Mouse (Mus musculus) forebrain, embryonic 13.5 days (tissue): ENCODE data around the gene Gapdh. TPM values are rescaled to one million over a fixed set of nuclear protein-coding genes. Genes with fewer than 3 reads are reported as not detected.
A peak's percentile ranks its signal among the peaks of the same experiment; 100 is the strongest.

Experiments
- ATAC-seq: fragments of 200-750 bp; cut with Nextera tagmentation; 2 replicates; pipeline ENCODE4 v1.8.0; 2017
- H3K27ac ChIP-seq: fragments of 300-500 bp; sonication (generic); 2 replicates; pipeline ENCODE4 v1.5.1; 2015; ENCODE audit warnings: inconsistent platforms, mild to moderate bottlenecking, moderate library complexity
- H3K27me3 ChIP-seq: fragments of 300-500 bp; sonication (generic); 2 replicates; pipeline ENCODE4 v1.6.1; 2015; ENCODE audit warnings: mild to moderate bottlenecking, inconsistent platforms
- H3K36me3 ChIP-seq: fragments of 300-500 bp; sonication (generic); 2 replicates; pipeline ENCODE4 v1.6.1; 2015; ENCODE audit warnings: mild to moderate bottlenecking, inconsistent platforms; ENCODE audit not compliant: poor library complexity, severe bottlenecking
- H3K4me1 ChIP-seq: fragments of 300-500 bp; sonication (generic); 2 replicates; pipeline ENCODE4 v1.6.1; 2015; ENCODE audit warnings: inconsistent platforms
- H3K4me2 ChIP-seq: fragments of 300-500 bp; sonication (generic); 2 replicates; pipeline ENCODE4 v1.6.1; 2015; ENCODE audit warnings: inconsistent platforms, mild to moderate bottlenecking, moderate library complexity
- H3K4me3 ChIP-seq: fragments of 300-500 bp; sonication (generic); 2 replicates; pipeline ENCODE4 v1.5.1; 2015; ENCODE audit warnings: mild to moderate bottlenecking, inconsistent platforms
- H3K9ac ChIP-seq: fragments of 300-500 bp; sonication (generic); 2 replicates; pipeline ENCODE4 v1.6.1; 2015; ENCODE audit warnings: mild to moderate bottlenecking, inconsistent platforms
- H3K9me3 ChIP-seq: fragments of 300-500 bp; sonication (generic); replicated peaks from 2 replicates; pipeline ENCODE4 v1.6.1; 2016; ENCODE audit warnings: inconsistent platforms
- WGBS: fragments of 180-500 bp; shearing (Covaris S2); methylation state at CpG from one replicate; pipeline ENCODE4 v1.1.7; 2015; 5-methylcytosine and 5-hydroxymethylcytosine counted together
- microRNA-seq: library from miRNA; unstranded; fragments of <30 nt; microRNA quantifications from one replicate; pipeline ENCODE4, GENCODE M21; 2016
- polyA plus RNA-seq: library from polyadenylated mRNA; unstranded; fragments of >200 nt; fragmentation: Nextera tagmentation; extraction: Ambion mirVana; gene quantifications from 2 replicates; pipeline ENCODE4 v1.2.1, GENCODE M21; 2015

The Gapdh gene
- polyA plus RNA-seq, 1 experiment from 2014 or later: 2,008 TPM

GRCm38 (mm10) chr6:125119387-125119786 is 46.9 kb downstream of the Gapdh start:
- WGBS: 94% methylated on average over 8 of the region's 8 CpGs

GRCm38 (mm10) chr6:125112553-125112952 is 53.7 kb downstream of the Gapdh start:
- Histone ChIP-seq H3K4me3 (no peak overlapping the region), H3K4me2 (no peak overlapping the region), H3K4me1 (no peaks in the 10 kb centered on the region), H3K9me3 (no peaks in the 10 kb centered on the region), H3K36me3 (peaks cover 98% of the 10 kb centered on the region), H3K27me3 (no peaks in the 10 kb centered on the region), H3K9ac (no peak overlapping the region), H3K27ac (no peak overlapping the region)
- no peak for ATAC-seq
- 95% methylated on average over 11 of the region's 11 CpGs for WGBS

More at GRCm38 (mm10) chr6:125119387-125119786, 46.9 kb downstream of the Gapdh start:
- Histone ChIP-seq H3K9ac (no peak overlapping the region), H3K36me3 (peaks cover 97% of the 10 kb centered on the region), H3K27me3 (no peaks in the 10 kb centered on the region), H3K4me1 (no peaks in the 10 kb centered on the region), H3K4me3 (no peak overlapping the region), H3K9me3 (no peaks in the 10 kb centered on the region), H3K4me2 (no peak overlapping the region), H3K27ac (no peak overlapping the region)
- no peak for ATAC-seq

Small RNA genes within 50 kb of the gene (microRNA-seq; reads per million reads assigned to microRNA genes)
- gene Mir3098: 2.7 reads per million, percentile 1 among the genes with 10 or more reads in this experiment

Other genes with a start within 250 kb of the Gapdh start
- gene Ptms, start 246.4 kb downstream of the Gapdh start, polyA plus RNA-seq: 588 and 626 TPM in 2 replicates
- 398 and 409 TPM in 2 replicates for gene Mlf2, start 235.1 kb downstream of the Gapdh start, polyA plus RNA-seq
- 89.0 and 99.3 TPM in 2 replicates for gene Cops7a, start 200.9 kb downstream of the Gapdh start, polyA plus RNA-seq
- gene Pianp, start 169.8 kb downstream of the Gapdh start, polyA plus RNA-seq: 13.0 and 16.1 TPM in 2 replicates
- 18.1 and 19.9 TPM in 2 replicates for gene Zfp384, start 157.3 kb downstream of the Gapdh start, polyA plus RNA-seq
- gene Ing4, start 126.7 kb downstream of the Gapdh start, polyA plus RNA-seq: 190 and 200 TPM in 2 replicates
- 19.1 and 20.9 TPM in 2 replicates for gene Acrbp, start 116.8 kb downstream of the Gapdh start, polyA plus RNA-seq
- gene Lpar5, start 98.5 kb downstream of the Gapdh start, polyA plus RNA-seq: 0.38 and 0.44 TPM in 2 replicates
- gene Chd4, start 70.5 kb downstream of the Gapdh start, polyA plus RNA-seq: 114 and 119 TPM in 2 replicates
- gene Nop2, start 34.6 kb downstream of the Gapdh start, polyA plus RNA-seq: 49.1 and 58.3 TPM in 2 replicates
- gene Iffo1, start 21.2 kb downstream of the Gapdh start, polyA plus RNA-seq: 11.9 and 14.4 TPM in 2 replicates
- 146 and 153 TPM in 2 replicates for gene Ncapd2, start 25.2 kb upstream of the Gapdh start, polyA plus RNA-seq
- 193 and 202 TPM in 2 replicates for gene Mrpl51, start 25.3 kb upstream of the Gapdh start, polyA plus RNA-seq
- gene Vamp1, start 49.1 kb upstream of the Gapdh start, polyA plus RNA-seq: 5.4 and 6.3 TPM in 2 replicates
- 2.2 and 3.1 TPM in 2 replicates for gene Tapbpl, start 65.4 kb upstream of the Gapdh start, polyA plus RNA-seq
- 1.5 and 2.0 TPM in 2 replicates for gene Cd27, start 70.5 kb upstream of the Gapdh start, polyA plus RNA-seq
- gene Tuba3a, start 119.6 kb upstream of the Gapdh start, polyA plus RNA-seq: not detected in 2 replicates
- 10.2 and 12.3 TPM in 2 replicates for gene Ltbr, start 147.4 kb upstream of the Gapdh start, polyA plus RNA-seq
- gene Scnn1a, start 154.2 kb upstream of the Gapdh start, polyA plus RNA-seq: 0.13 and 0.26 TPM in 2 replicates
- gene Tnfrsf1a, start 182.9 kb upstream of the Gapdh start, polyA plus RNA-seq: 12.8 and 13.8 TPM in 2 replicates
- 0.08 and 0.09 TPM in 2 replicates for gene Plekhg6, start 214.3 kb upstream of the Gapdh start, polyA plus RNA-seq